Mouse (Mus musculus) embryonic fibroblast, embryonic 13.5 days (primary cell): ENCODE measurements around the gene Gjc3. TPM values are rescaled to one million over a fixed set of nuclear protein-coding genes. Genes with fewer than 3 reads are reported as not detected.
"Not testable (repeated sequence)": the region's sequence is repeated elsewhere in the genome, so short reads cannot be mapped to it uniquely, and the experiment has no call there.

Experiments used
- H3K27ac ChIP-seq: 2 replicates; pipeline ENCODE4 v1.5.1; 2012; ENCODE audit warnings: low read length, control low read depth, inconsistent platforms; ENCODE audit not compliant: insufficient read depth
- H3K4me1 ChIP-seq: 2 replicates; pipeline ENCODE4 v1.6.1; 2011; ENCODE audit warnings: low read length; ENCODE audit not compliant: control insufficient read depth, insufficient read depth
- H3K4me3 ChIP-seq: 2 replicates; pipeline ENCODE4 v1.5.1; 2011; ENCODE audit warnings: mild to moderate bottlenecking, control low read depth, low read length; ENCODE audit not compliant: insufficient read depth
- CTCF ChIP-seq: IDR thresholded peaks from 2 replicates; pipeline ENCODE4 v1.5.1; 2011; ENCODE audit warnings: mild to moderate bottlenecking, control low read depth, low read length, moderate library complexity, borderline replicate concordance; ENCODE audit not compliant: insufficient read depth
- POLR2A ChIP-seq: IDR thresholded peaks from 2 replicates; pipeline ENCODE4 v1.6.1; 2011; ENCODE audit warnings: low read depth, mild to moderate bottlenecking, control low read depth, low read length, moderate library complexity
- polyA plus RNA-seq: library from polyadenylated mRNA; stranded (reverse); fragments of >200 nt; gene quantifications from 2 replicates; pipeline ENCODE4 v1.2.4, GENCODE M21; 2011; ENCODE audit warnings: low read depth; ENCODE audit not compliant: missing spikeins, insufficient read length

Gene Gjc3
- polyA plus RNA-seq, 1 experiment, result 0.18 TPM

GRCm38 (mm10) chr5:137956404-137956803 is 6.5 kb downstream of the Gjc3 start:
- Histone ChIP-seq H3K4me3 (no peak overlapping the region), H3K27ac (no peak overlapping the region), H3K4me1 (no peaks in the 10 kb centered on the region)
- TF ChIP-seq CTCF, result no peak
- TF ChIP-seq POLR2A, result no peak

GRCm38 (mm10) chr5:137951218-137951617 is 11.7 kb downstream of the Gjc3 start:
- Histone ChIP-seq H3K27ac (no peak overlapping the region), H3K4me3 (no peak overlapping the region)

GRCm38 (mm10) chr5:137947303-137947702 is 15.6 kb downstream of the Gjc3 start:
- Histone ChIP-seq H3K27ac (no peak overlapping the region), H3K4me1 (no peaks in the 10 kb centered on the region), H3K4me3 (no peak overlapping the region)
- TF ChIP-seq POLR2A, result no peak
- no peak for TF ChIP-seq CTCF

More at GRCm38 (mm10) chr5:137951218-137951617, 11.7 kb downstream of the Gjc3 start:
- H3K4me1 ChIP-seq, result no peaks in the 10 kb centered on the region
- TF ChIP-seq POLR2A (no peak), CTCF (no peak)

GRCm38 (mm10) chr5:137943133-137943532 is 19.8 kb downstream of the Gjc3 start:
- no peak overlapping the region for H3K27ac ChIP-seq
- no peak overlapping the region for H3K4me3 ChIP-seq
- TF ChIP-seq CTCF (no peak), POLR2A (no peak)
- no peaks in the 10 kb centered on the region for H3K4me1 ChIP-seq

GRCm38 (mm10) chr5:137940948-137941347 is 21.9 kb downstream of the Gjc3 start:
- H3K4me1 ChIP-seq, result no peaks in the 10 kb centered on the region
- no peak overlapping the region for H3K27ac ChIP-seq
- H3K4me3 ChIP-seq, result no peak overlapping the region
- TF ChIP-seq POLR2A (no peak), CTCF (no peak)

- no peak overlapping the region for H3K4me3 ChIP-seq
- H3K27ac ChIP-seq, result no peak overlapping the region
- TF ChIP-seq CTCF, result no peak
- no peak for TF ChIP-seq POLR2A
- H3K4me1 ChIP-seq, result no peaks in the 10 kb centered on the region
Measured at GRCm38 (mm10) chr5:137937238-137937637, 25.7 kb downstream of the Gjc3 start.

- no peak for TF ChIP-seq POLR2A
- no peak for TF ChIP-seq CTCF
Measured at GRCm38 (mm10) chr5:137936486-137936885, 26.4 kb downstream of the Gjc3 start.

GRCm38 (mm10) chr5:137933934-137934333 is 29.0 kb downstream of the Gjc3 start:
- not testable (repeated sequence) for H3K4me1 ChIP-seq, H3K27ac ChIP-seq, H3K4me3 ChIP-seq

More at GRCm38 (mm10) chr5:137936486-137936885, 26.4 kb downstream of the Gjc3 start:
- Histone ChIP-seq H3K27ac (no peak overlapping the region), H3K4me1 (no peaks in the 10 kb centered on the region), H3K4me3 (no peak overlapping the region)

GRCm38 (mm10) chr5:137928439-137928838 is 34.5 kb downstream of the Gjc3 start:
- no peak overlapping the region for H3K27ac ChIP-seq
- H3K4me3 ChIP-seq, result no peak overlapping the region
- no peaks in the 10 kb centered on the region for H3K4me1 ChIP-seq
- TF ChIP-seq POLR2A (no peak), CTCF (no peak)

GRCm38 (mm10) chr5:137922171-137922570 is 40.7 kb downstream of the Gjc3 start:
- TF ChIP-seq CTCF, result no peak
- TF ChIP-seq POLR2A, result no peak
- Histone ChIP-seq H3K4me1 (no peaks in the 10 kb centered on the region), H3K27ac (no peak overlapping the region), H3K4me3 (no peak overlapping the region)

- no peaks in the 10 kb centered on the region for H3K4me1 ChIP-seq
- H3K27ac ChIP-seq, result no peak within 1 kb of the TSS
- no peak for TF ChIP-seq POLR2A
- TF ChIP-seq CTCF, result no peak
- H3K4me3 ChIP-seq, result no peak within 1 kb of the TSS
Measured at GRCm38 (mm10) chr5:137921532-137921931, 41.4 kb downstream of the Gjc3 start, which contains the start of gene Cyp3a13. TSS of gene Cyp3a13 (minus strand) at chr5:137921619.
